Mouse (Mus musculus): ENCODE measurements around the gene Afap1. TPM values are rescaled to one million over a fixed set of nuclear protein-coding genes. Genes with fewer than 3 reads are reported as not detected.

The Afap1 gene
- total RNA-seq (2021) (10 to 100 TPM; 21.0 to 21.9 TPM), polyA plus RNA-seq (2012; rRNA removed) (13.7 TPM in 2 replicates)
- long read RNA-seq, full-length matches to known transcripts, result 2 of 4 reads
- long read RNA-seq, partial matches to known transcripts, result 0 of 4 reads
- long read RNA-seq, other reads (novel, unspliced or antisense), result 2 of 4 reads

DNA sequence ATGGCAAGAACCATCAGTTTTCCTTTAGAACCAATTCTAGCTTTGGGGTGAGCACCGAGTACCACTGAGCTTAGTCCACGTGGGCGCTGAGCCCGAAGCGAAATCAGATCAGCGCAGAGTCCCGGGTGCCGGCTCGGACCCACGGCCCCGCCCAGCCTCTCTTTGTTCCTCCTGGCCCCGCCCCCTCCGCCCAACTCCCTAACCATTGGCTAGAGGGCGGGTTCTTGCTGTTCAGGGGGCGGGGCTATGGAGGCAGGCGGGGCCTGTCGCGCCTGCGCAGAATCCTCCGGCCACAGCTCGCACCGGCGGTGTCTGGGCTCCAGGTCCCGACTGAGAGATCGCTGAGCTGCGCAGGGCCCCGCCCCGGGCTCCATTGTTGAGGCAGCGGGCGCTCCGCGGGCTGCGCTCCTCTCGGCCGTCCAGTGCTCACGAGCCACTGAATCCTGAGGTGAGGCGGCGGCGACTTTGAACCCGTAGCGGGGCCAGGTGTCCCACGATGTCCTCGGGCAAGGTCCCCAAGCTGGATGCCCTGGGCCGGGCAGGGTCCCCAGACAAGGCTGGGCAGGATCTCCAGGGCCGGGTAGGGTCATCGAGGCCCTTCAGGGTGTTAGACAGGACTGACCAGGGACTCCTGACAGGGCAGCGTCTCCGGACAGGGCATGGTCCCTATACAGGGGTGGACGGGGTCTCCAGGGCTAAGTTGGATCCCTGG is at the start of gene Afap1:
Gene Afap1, plus strand, starts transcription at position 227 of the 712 bp plus-strand sequence.
- peak; percentile 100 for DNase-seq

DNA sequence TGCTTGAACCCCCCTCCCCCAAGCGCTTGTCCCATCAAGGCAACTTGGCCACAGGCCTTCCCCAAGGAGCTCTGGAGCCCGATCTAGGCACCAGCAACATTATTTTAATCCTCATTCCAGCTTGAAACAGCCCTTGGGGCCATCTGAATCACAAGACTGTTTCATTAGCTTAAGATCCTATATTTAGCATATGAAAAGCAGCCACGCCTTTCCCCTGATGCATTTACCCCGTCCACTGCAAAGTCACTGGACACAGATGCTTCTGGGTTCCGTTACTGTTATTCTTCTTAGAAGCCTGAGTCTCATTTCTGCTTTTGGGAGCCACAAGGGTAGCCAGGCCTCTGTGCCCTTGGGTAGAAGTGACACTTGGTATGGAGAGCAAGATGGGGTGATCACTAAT is 41.6 kb upstream of the Afap1 start:
- DNase-seq, result no peak

DNA sequence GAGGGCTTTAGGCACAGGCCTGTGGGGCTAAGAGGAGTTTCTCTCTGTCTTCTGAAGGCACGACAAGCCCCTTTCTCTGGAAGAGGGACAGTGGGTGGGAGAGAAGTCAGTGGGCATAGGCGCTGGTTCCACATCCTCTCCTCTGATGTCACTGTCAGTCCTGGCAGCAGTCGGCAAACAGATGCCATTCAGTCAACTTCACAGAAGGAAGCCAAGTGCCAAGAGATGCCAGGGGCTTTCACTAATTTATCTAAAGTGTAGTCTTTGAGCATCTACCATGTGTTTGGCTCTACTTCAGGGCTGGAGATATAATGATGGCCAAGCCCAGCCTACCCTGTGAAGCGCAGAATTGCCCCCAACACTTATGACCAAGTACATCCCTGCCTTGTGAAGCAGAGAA is 39.7 kb upstream of the Afap1 start:
- no peak for DNase-seq

DNA sequence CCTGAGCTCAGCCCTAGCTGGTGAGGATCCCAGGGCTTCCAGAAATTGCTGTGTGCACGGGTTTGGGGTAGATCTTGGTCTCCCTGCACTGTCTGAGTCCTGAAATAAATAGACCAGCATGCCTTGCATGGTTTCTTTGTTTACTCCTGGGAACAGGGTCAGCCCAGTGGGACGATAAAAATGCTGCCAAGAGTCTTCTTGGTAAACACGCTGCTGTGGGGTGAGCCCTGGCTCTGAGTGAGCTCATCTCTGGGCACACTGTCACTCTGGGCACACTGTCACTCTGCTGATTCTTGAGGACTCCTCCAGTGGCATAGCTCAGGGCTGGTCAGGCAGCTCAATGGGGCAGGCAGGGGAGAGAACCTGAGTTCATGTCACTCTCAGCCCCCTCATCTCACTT is 36.9 kb upstream of the Afap1 start:
- no peak for DNase-seq

DNA sequence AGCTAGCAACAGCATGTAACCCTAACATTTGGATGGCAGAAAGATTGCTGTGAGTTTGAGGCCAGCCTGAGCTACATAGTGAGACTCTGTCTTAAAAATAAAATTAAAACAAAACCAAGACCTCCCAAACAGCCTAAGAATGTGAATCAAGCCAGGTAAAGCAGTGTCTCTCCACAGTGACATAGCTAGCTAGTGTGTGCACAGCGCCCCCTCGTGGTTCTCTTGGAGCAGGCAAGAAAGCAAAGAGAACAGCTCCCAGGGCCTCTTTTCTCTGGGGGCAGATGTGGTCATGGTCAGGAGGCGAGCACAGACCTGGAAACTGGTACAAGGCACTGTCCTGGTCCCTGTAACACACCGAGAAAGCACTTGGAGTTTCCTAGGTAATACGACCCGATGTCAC is 35.0 kb upstream of the Afap1 start:
- DNase-seq, result peak; percentile 55

DNA sequence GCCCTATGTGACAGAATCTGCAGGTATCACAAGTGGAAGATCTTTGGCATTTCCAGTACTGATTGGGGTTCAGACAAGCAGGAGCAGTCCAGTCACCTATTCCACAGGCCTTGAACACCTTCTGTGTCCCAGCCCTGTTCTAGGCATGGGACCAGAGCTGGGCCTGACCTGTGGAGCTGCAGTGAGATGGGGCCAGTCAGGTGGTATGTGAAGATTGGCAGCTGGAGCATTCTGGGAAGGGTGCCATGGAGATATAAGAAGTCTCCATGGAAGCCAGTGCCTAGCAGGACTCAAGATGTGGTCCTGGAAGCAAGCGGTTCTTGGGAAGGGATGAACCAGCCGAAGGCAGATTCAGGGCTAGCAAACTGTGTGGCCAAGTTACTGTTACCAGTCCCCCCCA is 31.7 kb upstream of the Afap1 start:
- DNase-seq, result no peak

DNA sequence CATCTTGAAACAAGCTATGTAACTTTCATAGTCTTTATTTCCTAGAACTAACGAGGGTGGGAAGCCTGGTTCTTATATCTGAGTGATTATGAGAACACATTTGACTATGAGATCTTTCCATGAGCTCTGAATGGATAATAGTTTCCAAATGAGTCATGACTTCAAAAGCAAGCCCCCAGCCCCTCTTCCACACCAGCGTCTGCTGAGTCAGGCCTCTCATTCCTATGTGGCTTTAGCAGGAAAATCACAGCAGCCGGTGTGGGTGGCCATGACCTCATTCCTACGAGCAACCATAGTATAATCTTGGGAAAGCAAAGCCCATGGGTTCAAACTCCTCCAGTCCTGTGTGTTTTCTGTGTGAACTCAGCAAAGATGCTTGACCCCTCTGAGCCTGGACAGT is 23.1 kb upstream of the Afap1 start:
- DNase-seq, result no peak

DNA sequence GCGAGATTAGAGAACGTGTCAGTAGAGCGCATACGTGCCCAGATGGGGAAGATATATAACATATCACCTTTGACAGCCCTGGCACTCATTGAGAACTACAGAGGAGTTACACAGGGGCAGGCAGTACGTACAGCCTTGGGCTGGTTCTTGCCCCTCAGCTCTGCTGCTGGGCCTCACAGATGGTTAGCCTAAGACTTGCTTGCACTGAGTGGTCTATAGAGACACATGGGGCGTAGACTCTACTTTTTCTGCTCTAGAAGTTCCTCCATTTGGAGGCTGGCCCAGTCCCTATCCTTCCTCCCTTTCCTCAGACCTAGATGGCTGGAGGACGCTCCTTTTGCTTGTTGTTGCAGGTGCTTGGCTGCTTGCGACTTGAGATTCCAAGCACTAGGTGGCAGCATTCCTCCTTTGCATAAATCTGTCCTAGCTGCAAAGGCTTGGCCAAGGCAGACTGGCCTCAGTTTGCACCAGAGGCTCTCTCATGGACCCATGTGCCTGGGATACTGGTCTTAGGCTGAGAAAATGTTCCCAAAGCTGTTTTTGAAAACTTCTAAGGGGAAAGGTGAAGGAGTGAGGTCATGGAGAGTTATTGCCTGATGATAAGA is 22.6 kb upstream of the Afap1 start:
- DNase-seq, result peak; percentile 70

DNA sequence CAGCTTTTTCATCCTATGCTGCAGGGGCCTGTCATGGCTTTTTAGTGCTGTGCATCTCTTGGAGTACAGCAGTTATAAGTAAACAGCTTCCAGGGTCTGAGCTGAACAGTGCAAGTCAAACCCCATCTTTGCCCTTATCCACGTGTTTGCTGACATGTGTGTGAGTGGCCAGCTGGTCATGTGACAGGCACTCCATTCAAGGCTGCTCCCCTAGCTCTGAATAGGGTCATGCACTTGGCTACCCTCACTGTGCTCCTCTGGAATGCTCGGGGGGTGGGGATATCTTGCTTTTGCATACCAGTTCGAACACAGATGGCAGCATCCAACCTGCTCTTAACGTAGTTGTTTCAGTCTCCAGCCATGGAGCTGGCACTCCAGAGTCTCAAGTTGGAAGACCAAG is 19.7 kb upstream of the Afap1 start:
- no peak for DNase-seq

DNA sequence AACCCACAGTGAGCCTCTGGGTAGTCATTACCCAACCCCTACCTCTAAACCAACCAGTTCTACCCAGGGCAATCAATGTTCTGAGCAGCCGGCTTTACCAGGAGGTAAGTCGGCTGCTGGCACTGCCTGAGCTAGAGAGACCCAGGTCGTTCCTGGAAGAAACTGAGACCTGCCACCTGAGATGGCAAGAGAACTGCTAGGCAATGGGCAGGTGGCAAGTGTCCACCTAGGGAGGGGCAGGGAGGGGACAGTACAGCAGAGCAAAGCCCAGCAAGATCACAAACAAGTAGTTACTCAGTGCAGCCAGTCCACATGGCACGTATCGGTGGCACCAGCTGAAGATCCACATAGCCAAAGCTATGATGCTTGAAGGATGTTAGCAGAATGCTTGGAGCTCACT is 16.9 kb upstream of the Afap1 start:
- DNase-seq, result no peak

DNA sequence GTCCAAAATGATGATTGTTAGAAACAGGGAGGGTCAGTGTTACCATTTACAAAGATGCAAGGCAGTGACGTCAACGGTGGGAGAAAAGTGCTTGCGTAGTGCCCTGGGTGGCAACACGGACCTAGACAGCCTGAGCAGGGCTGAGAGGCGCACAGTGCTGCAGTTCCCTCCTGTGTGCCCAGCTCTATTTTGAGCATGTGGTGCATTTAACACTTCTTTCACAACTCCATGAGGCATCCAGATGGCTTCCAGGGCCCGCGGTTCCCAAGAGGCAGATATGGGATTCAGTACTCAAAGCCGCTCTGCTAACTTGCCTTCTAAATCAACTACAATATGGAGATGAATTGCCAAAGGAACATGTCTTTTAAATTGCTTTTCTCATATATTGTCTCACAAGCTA is 13.9 kb upstream of the Afap1 start:
- no peak for DNase-seq

DNA sequence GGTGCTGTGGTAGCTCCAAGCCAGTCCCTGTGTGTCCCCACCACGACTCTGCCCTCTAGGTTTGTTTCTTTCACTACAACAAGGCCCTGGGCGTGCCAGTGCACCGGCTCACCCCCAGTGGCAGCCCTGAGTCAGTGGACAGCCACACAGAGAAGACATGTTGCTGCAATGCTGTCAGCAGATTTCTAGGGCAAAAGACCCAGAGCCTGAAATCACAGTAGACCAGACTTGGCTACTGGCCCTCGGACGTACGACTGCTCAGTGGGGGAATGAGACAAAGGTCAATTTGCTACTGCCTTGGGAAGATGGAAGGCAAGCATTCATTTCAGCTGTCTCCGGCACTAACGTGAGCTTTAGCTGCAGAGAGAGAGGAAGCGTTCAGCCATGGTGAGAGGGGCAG is 10.7 kb upstream of the Afap1 start:
- peak; percentile 25 for DNase-seq

DNA sequence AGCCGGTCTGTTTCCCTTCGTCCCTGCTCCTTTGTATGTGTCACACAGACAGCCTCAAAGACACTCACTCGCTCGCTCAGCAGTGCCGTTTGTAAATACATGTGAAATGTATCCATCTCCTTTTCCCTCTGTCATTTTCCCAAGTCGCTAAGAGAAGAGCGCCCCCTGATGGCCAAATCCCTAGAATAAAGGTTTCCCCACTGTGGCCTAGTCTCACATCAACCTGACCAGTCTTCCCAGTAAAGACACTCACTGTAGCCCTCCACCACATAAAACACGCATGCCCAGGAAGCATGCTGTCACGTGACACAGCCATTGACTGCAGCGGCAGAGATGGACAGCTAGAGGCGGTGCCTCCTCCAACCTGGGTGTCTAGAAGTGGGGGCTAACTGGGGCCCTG is 8.9 kb upstream of the Afap1 start:
- peak; percentile 38 for DNase-seq

DNA sequence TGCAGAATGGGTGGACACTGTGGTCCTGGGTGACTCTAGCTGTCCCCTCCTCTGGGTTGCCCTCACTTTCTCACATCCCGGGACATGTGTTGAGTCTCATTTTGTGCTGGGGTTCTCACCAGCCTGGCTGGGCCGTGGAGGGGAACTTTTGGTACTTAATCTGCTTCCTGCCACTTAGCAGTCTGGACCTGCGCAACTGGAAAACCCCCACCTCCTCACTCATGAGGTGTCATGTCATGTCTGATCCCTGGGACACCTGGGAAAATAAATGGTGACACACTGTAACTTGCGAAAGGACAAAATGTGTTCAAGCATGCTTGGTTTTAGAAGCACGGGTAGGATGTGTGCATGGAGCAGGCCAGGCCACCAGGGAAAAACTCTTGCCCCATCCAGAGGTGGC is 8.4 kb upstream of the Afap1 start:
- no peak for DNase-seq

DNA sequence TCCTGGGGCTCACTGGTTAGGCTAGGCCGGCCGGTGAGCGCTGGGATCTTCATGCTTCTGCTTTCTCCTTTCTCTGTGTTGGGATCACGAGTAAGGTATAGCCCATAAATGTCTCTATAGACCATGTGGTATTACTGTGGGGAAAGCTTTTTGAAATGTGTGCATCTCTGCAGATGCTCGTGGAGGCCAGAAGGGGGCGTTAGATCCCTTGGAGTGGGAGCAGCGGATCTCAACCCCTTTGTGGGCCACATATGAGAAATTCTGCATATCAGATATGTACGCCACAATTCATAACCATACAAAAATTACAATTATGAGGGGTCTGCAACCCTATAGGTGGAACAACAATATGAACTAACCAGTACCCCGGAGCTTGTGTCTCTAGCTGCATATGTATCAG is 4.2 kb upstream of the Afap1 start:
- DNase-seq, result no peak

DNA sequence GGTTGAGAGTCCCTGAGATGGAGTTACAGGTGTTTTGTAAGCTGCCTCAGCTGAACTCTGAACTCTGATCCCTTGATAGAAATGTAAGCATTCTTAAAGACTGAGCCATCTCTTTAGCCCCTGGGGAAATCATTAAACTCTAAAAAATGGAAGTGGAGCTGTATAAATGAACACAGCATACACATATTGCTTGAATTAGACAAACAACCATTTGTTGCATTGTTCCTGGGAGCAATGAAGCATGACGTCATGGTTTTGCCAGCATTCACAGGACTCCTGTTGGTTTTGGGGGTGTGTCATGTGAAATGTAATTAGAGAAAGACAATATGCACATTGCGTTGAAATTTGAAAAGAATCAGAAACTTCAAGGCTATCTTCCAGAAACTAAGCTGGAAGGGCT is 3.5 kb upstream of the Afap1 start:
- no peak for DNase-seq

DNA sequence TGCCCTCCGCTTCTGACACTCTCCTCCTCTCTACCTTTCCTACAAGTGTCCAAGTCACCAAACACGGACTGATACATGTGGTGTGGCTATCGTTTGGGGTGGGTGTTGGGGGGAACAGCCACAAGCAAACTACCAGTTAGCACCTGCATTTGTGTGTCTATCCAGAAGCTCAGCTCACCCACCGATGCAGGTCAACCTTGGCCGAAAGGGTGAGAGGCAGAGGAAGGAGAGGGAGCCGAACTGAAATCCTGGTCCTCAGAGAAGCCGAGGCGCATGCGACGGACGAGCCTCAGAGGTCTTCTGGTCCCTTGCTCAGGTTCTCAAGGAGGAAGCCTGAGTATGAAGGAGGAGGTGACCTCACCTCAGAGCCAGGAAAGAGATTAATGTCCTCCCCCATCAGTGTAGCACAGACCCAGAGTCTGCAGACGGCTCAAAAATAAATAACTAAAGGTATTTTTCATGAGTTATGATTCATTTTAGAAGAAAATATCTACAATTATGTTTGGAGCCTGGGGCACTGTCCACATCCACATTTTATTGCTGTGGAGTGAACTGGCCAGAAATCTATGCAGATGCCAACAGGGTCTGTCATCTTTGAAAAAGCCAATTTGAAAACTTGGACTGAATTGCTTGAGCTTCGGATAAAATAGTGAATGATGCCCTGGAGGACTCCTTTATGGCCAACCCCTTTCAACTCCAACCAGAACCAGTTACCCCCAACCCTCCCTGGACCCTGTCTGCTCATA is 2.0 kb upstream of the Afap1 start:
- no peak for DNase-seq

DNA sequence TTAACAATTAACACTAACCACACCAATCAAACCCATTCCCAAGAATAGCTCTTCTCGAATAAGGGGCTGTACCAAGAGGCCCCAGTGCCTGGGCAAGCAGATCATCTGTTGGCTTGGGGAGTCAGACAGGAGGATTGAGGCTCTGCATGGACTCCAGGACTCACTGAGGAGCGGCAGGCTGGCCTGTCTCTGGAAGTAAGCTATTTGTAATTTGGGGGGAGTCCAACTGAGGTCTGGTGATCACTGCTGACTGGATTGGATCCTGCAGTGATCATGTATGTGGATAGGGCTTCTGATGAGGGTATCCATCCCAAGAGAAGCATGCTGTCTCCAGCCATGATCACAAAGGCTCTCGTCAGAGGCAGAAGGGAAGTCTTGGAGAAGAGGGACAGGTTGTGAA is 756 bp upstream of the Afap1 start:
- no peak for DNase-seq

DNA sequence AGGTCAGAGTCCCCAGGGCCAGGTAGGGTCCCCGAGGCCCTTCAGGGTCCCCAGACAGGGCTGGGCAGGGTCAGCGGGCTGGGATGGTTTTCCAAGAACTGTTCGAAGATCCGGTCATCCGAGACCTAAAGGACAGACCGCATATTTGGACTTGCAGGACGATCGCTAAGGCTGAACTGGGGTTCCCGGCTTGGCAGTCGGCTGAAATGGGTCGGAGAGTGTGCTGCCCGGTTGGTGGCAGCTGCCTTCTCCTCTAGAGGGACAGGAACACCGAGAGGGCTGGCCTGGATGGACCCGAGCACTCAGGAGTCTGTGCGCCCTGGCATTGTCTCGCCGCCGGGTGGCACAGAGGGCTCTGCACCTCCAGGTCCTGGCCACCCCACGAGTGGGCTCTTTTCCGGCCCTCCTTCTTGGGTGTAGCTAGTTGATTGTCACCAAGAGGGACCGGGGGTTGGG is 714 bp downstream of the Afap1 start:
- peak; percentile 83 for DNase-seq

DNA sequence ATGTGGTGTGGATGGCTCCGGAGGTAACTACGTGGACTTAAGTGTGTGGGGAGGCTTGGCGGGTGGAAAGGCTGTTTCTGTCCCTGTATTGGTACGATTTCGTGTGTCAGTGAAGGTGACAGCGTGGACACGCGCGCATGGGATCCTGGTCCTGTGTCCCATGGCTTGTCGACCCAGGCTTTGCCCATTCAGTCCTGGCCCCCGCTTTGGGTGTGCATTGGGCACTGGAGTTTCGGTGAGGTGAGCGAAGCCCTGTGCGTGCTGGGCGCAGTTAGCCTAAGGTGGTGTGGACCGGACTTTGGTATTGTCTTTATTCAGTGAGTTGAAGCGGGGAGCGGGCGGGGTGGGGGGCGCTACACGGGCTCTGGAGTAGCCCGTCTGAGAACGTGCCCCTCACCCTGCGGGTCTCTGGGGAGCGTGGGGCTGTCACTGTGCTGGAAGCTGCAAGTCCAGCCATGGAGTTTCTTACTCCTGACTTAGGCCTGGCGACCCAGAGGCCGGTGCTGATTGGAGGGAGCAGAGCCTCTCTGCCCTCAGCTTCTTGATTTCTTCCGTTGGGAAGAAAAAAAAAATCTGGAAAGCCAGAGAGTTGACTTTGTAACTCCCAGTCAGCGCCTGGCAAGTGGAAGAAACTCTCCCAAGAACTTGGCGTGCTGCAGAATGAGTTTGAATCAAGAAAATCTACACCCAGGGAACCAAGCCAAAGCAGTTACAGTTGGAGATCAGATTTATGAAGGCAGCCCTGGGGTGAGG is 1.4 kb downstream of the Afap1 start:
- peak; percentile 49 for DNase-seq

DNA sequence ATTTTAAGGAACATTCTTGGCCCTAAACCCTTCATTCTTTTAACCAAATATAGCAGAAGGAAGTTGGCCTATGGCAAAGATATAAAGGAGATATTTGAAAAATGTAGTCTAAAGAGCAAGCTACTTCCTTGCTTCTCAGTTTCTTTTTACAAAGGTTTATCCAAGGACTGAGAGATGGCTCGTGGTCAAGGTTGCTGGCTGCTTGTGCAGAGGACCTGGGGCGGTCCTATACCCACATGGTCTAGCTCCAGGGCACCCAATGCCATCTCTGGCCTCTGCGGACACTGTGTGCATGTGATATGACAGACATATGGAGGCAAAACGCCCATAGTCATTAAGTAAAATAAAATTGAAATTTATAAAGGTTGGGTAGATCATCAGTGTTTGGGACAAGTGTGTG is 2.8 kb downstream of the Afap1 start:
- peak; percentile 37 for DNase-seq

DNA sequence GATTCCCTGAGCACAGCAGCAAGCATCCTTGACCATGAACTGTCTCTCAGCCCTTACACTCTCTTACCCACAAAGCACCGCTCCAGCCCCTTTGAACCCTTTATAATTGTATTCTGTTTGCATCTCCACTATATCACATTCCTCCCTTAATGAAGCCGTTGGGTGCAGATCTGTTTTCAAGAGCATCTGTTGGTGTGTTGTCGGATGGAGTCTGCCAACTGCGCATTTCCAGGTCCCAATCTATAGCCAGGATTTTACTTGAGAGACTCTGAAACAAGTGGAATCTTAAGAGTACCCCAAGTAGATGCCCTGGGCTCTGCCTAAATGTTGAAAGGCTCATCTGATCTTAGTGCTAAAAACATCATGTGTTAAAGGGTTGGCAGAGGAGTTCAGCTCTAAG is 3.4 kb downstream of the Afap1 start:
- DNase-seq, result no peak

All from adrenal gland, adult 2 months (tissue).